In the genomic region with DNA sequence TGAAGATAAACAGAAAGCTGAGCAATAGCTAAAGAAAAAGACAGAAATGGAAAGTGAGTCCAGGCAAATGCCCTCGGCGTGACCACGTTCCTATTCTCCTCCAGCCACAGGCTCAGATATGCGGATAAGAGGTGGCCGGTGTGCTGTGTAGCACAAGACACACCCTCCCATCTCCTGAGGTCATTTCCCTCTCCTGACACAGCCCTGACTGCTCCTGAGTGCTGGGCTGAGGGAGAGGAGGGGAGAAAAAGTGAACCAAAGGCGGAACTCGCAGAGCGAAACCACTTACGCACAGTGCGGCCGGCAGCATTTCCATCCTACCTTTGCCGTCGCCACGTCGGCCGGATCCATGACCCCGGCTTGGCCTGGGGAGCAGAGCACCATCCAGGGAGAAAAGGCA, we compare ENCODE assay signal across 9 mouse cellular contexts.
DNase-seq lines count a peak whose midpoint lies in the region; ATAC-seq and TF ChIP-seq lines count a peak whose summit lies in the region.
"Had no signal": no experiment of that assay in that cellular context is flagged by ENCODE, and none has a peak within 500 bp of the region (broad histone marks: within the 10 kb centered on the region; RNA-seq: fewer than 3 reads in every experiment).

No protein-coding gene starts in this region.

- H3K79me2 ChIP-seq in heart, adult 2 months (replicated peaks; ENCODE audit: control insufficient read depth, insufficient read depth, low read length): no peaks in the 10 kb centered on the region; the same call in 1 of the 2 replicates

- H3K4me1 ChIP-seq in heart, embryonic 14.5 days (ENCODE audit: control insufficient read depth in 2 of 2, insufficient read depth in 2 of 2, low read length in 2 of 2): peaks cover 11 to 22% of the 10 kb centered on the region in 2 experiments
- no peaks in the 10 kb centered on the region for H3K4me1 ChIP-seq in heart, adult 2 months (ENCODE audit: control insufficient read depth, insufficient read depth, low read length)
- H3K4me1 ChIP-seq in bone marrow macrophage, adult 2 months (ENCODE audit: control insufficient read depth, insufficient read depth, low read length): peaks cover 18% of the 10 kb centered on the region
- H3K4me1 ChIP-seq in hindbrain, embryonic 13.5 days (replicated peaks): peaks cover 28% of the 10 kb centered on the region
- H3K4me1 ChIP-seq in midbrain, embryonic 13.5 days (replicated peaks): peaks cover 26% of the 10 kb centered on the region

- H3K4me3 ChIP-seq in heart, embryonic 14.5 days (ENCODE audit: control insufficient read depth in 1 of 2, insufficient read depth in 1 of 2, low read depth in 1 of 2, low read length in 2 of 2): no peak overlapping the region; a peak in 1 of 4 replicates
- H3K4me3 ChIP-seq in heart, adult 2 months: no peak overlapping the region
- peak overlapping the region; percentile 44 for H3K4me3 ChIP-seq in bone marrow macrophage, adult 2 months (ENCODE audit: insufficient read depth, low read length)
- H3K4me3 ChIP-seq in hindbrain, embryonic 13.5 days: no peak overlapping the region
- peak overlapping the region; percentile 25; the same call in 1 of the 2 replicates for H3K4me3 ChIP-seq in midbrain, embryonic 13.5 days (replicated peaks)

- no peak for TF ChIP-seq POLR2A in heart, adult 2 months (IDR thresholded peaks at IDR 0.05; ENCODE audit: insufficient read depth, low read depth, low read length)
- no peak for TF ChIP-seq POLR2A in bone marrow macrophage, adult 2 months (IDR thresholded peaks at IDR 0.05; ENCODE audit: borderline replicate concordance, low read depth, low read length)

- no peak for TF ChIP-seq CTCF in heart, adult 2 months (IDR thresholded peaks at IDR 0.05)
- TF ChIP-seq CTCF in bone marrow macrophage, adult 2 months (IDR thresholded peaks at IDR 0.05; ENCODE audit: low read depth, low read length): no peak

- H3K27me3 ChIP-seq in heart, embryonic 14.5 days (ENCODE audit: control insufficient read depth, insufficient read depth, low read length): no peaks in the 10 kb centered on the region
- H3K27me3 ChIP-seq in heart, adult 2 months (ENCODE audit: control insufficient read depth, insufficient read depth, low read length): no peaks in the 10 kb centered on the region
- H3K27me3 ChIP-seq in hindbrain, embryonic 13.5 days: no peaks in the 10 kb centered on the region
- no peaks in the 10 kb centered on the region for H3K27me3 ChIP-seq in midbrain, embryonic 13.5 days

- intact Hi-C loops in heart, adult 2 months (cut with DNase I): loop anchor here (5.0 kb wide), 1 partner anchor 164 kb away; no protein-coding TSS in a partner anchor

- DNase-seq in heart, adult 2 months: no peak
- no peak for DNase-seq in thymus, adult 18-20 months
- DNase-seq in lung, adult 18-20 months: no peak
- DNase-seq in embryo, embryonic 10 days (ENCODE audit: low spot score): no peak
- DNase-seq: lung, adult 2 months had no signal

- ATAC-seq in heart, embryonic 14.5 days (ENCODE audit: insufficient number of reproducible peaks, insufficient read depth, low FRiP score, low read depth): no peak
- ATAC-seq in hindbrain, embryonic 13.5 days (ENCODE audit: low FRiP score): peak; percentile 25; the same call in 1 of the 2 replicates
- ATAC-seq in midbrain, embryonic 13.5 days: peak; percentile 35; the same call in 1 of the 2 replicates

- no peak overlapping the region for H3K27ac ChIP-seq in heart, embryonic 14.5 days (replicated peaks in 1 of 2; ENCODE audit: control insufficient read depth in 1 of 2, insufficient read depth in 1 of 2, low read depth in 2 of 2, low read length in 2 of 2)
- H3K27ac ChIP-seq in heart, adult 2 months: no peak overlapping the region
- no peak overlapping the region for H3K27ac ChIP-seq in bone marrow macrophage, adult 2 months (ENCODE audit: insufficient read depth, low read depth, low read length)
- peak overlapping the region; percentile 89 for H3K27ac ChIP-seq in hindbrain, embryonic 13.5 days
- H3K27ac ChIP-seq in midbrain, embryonic 13.5 days: peak overlapping the region; percentile 85; the same call in 1 of the 2 replicates

- no peak overlapping the region; the same call in 1 of the 2 replicates for H3K9ac ChIP-seq in heart, embryonic 14.5 days (ENCODE audit: low read length)
- no peak overlapping the region for H3K9ac ChIP-seq in heart, adult 2 months (ENCODE audit: low read depth, low read length)
- H3K9ac ChIP-seq in hindbrain, embryonic 13.5 days: peak overlapping the region; percentile 66
- peak overlapping the region; percentile 53 for H3K9ac ChIP-seq in midbrain, embryonic 13.5 days (replicated peaks)

- WGBS in heart, embryonic 14.5 days: 54% methylated on average over 17 of the region's 17 CpGs
- WGBS in heart, adult 2 months: 63% methylated on average over 17 of the region's 17 CpGs
- WGBS in hindbrain, embryonic 13.5 days: 64% methylated on average over 17 of the region's 17 CpGs
- 71% methylated on average over 17 of the region's 17 CpGs for WGBS in midbrain, embryonic 13.5 days

- peak overlapping the region; percentile 34 for H3K4me2 ChIP-seq in heart, embryonic 14.5 days (ENCODE audit: low read length)
- H3K4me2 ChIP-seq in hindbrain, embryonic 13.5 days: peak overlapping the region; percentile 51
- peak overlapping the region; percentile 50 for H3K4me2 ChIP-seq in midbrain, embryonic 13.5 days (replicated peaks)

- H3K36me3 ChIP-seq in heart, embryonic 14.5 days (ENCODE audit: control insufficient read depth, insufficient read depth, low read length): no peaks in the 10 kb centered on the region
- no peaks in the 10 kb centered on the region for H3K36me3 ChIP-seq in heart, adult 2 months (ENCODE audit: control insufficient read depth, insufficient read depth, low read length)
- H3K36me3 ChIP-seq in hindbrain, embryonic 13.5 days: no peaks in the 10 kb centered on the region
- no peaks in the 10 kb centered on the region for H3K36me3 ChIP-seq in midbrain, embryonic 13.5 days

- no peak for TF ChIP-seq EP300 in heart, adult 2 months (IDR thresholded peaks at IDR 0.05; ENCODE audit: insufficient read depth, low read depth, low read length)

- no peaks in the 10 kb centered on the region for H3K9me3 ChIP-seq in heart, embryonic 14.5 days (ENCODE audit: control insufficient read depth, low read length)
- no peaks in the 10 kb centered on the region for H3K9me3 ChIP-seq in hindbrain, embryonic 13.5 days
- no peaks in the 10 kb centered on the region for H3K9me3 ChIP-seq in midbrain, embryonic 13.5 days

Comparison
In these comparisons a context has a peak if more than half of its experiments do, and no peak if none do; other contexts are left out.
1. H3K27ac ChIP-seq: peak in hindbrain, embryonic 13.5 days (single experiment) and midbrain, embryonic 13.5 days (single experiment); none in heart, embryonic 14.5 days (0 of 2), heart, adult 2 months (single experiment) and bone marrow macrophage, adult 2 months (single experiment).
2. H3K4me3 ChIP-seq: peak in bone marrow macrophage, adult 2 months (single experiment) and midbrain, embryonic 13.5 days (single experiment); none in heart, embryonic 14.5 days (0 of 2), heart, adult 2 months (single experiment) and hindbrain, embryonic 13.5 days (single experiment).
3. H3K9ac ChIP-seq: peak in hindbrain, embryonic 13.5 days (single experiment) and midbrain, embryonic 13.5 days (single experiment); none in heart, embryonic 14.5 days (single experiment) and heart, adult 2 months (single experiment).
4. Peak in every context shown above with its lines, with median percentiles within 50 percentile points of each other: H3K4me2 ChIP-seq.